Mouse (Mus musculus): Measurements from ENCODE around the gene Fn1. TPM values are rescaled to one million over a fixed set of nuclear protein-coding genes. Genes with fewer than 3 reads are reported as not detected.

Gene Fn1
- polyA plus RNA-seq, 1 experiment from 2014 or later = 183 TPM

DNA sequence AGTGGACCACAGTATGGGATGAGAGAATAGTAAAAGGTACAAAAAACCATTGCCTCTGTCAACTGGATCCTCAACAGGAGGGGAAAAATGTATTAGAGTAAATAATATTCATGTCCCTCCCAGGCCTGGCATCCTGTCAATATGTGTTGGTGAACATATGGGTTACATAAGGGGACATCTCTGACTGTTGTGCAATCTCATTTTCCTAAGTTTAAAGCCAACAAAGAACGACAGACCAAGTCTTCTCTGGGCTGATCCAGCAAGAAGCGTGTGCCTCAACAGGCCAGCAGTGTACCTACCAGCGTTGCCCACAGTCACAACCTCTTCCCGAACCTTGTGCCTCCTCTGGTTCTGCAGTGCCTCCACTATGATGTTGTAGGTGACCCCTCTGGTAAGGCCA, 57.6 kb downstream of the Fn1 start:
- H3K36me3 ChIP-seq (ENCODE audit: control insufficient read depth, insufficient read depth, low read length) = peaks cover 40% of the 10 kb centered on the region

DNA sequence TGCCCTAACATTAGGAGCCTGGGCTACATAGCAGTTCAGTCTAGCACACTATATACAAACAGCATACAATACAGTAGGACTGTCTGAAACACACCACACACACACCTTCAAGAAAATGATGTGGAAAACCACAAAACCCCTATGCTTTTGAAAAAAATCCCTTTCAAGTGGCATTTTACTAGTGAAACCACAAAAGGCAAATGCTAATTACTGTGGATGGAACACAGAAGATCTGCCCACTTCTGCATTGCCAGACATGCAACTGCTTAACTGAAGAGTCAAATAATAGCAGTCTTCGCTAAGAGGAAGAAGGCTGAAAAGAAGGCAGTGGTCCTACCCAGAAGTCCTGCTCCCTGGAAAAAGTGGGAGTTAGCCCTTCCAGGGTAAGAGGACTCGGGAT, 58.7 kb downstream of the Fn1 start:
- WGBS = 80% methylated on average over 2 of the region's 2 CpGs
- H3K9ac ChIP-seq (ENCODE audit: low read length) = no peak overlapping the region
- no peak overlapping the region for H3K27ac ChIP-seq (ENCODE audit: low read length)
- H3K9me3 ChIP-seq (replicated peaks; ENCODE audit: control insufficient read depth, low read length) = no peaks in the 10 kb centered on the region
- H3K4me1 ChIP-seq (ENCODE audit: control insufficient read depth, insufficient read depth, low read length) = no peaks in the 10 kb centered on the region
- no peak for ATAC-seq (ENCODE audit: insufficient read depth, low FRiP score)
- no peak overlapping the region for H3K4me2 ChIP-seq (ENCODE audit: low read depth, low read length)
- H3K27me3 ChIP-seq (ENCODE audit: control insufficient read depth, insufficient read depth, low read length) = no peaks in the 10 kb centered on the region
- peaks cover 44% of the 10 kb centered on the region for H3K36me3 ChIP-seq (ENCODE audit: control insufficient read depth, insufficient read depth, low read length)
- H3K4me3 ChIP-seq (replicated peaks; ENCODE audit: low read length) = no peak overlapping the region

More for the DNA sequence above, 57.6 kb downstream of the Fn1 start:
- H3K27me3 ChIP-seq (ENCODE audit: control insufficient read depth, insufficient read depth, low read length) = no peaks in the 10 kb centered on the region
- 91% methylated on average over 4 of the region's 4 CpGs for WGBS
- no peak overlapping the region for H3K4me2 ChIP-seq (ENCODE audit: low read depth, low read length)
- no peak overlapping the region for H3K27ac ChIP-seq (ENCODE audit: low read length)
- no peak overlapping the region for H3K4me3 ChIP-seq (replicated peaks; ENCODE audit: low read length)
- no peaks in the 10 kb centered on the region for H3K4me1 ChIP-seq (ENCODE audit: control insufficient read depth, insufficient read depth, low read length)
- H3K9ac ChIP-seq (ENCODE audit: low read length) = no peak overlapping the region
- no peak for ATAC-seq (ENCODE audit: insufficient read depth, low FRiP score)
- no peaks in the 10 kb centered on the region for H3K9me3 ChIP-seq (replicated peaks; ENCODE audit: control insufficient read depth, low read length)

DNA sequence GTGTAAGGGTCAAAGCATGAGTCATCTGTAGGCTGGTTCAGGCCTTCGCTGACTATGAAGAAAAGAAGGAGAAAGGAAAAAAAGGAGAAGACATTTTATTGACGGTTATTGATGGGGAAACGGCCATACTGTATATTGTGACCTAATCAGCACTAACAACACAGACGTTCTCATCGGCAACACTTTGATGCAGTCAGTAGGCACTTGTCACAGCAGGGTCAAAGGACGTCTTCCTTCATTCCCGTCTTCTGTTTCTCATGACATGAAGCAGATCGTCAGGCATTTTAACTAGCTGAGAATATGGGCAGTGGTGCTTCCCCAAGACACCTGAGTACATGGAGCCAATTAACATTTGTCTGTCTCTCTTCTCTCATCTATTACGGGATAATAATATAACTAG, 59.8 kb downstream of the Fn1 start:
- H3K4me3 ChIP-seq (replicated peaks; ENCODE audit: low read length) = no peak overlapping the region
- no peak overlapping the region for H3K27ac ChIP-seq (ENCODE audit: low read length)
- no peaks in the 10 kb centered on the region for H3K4me1 ChIP-seq (ENCODE audit: control insufficient read depth, insufficient read depth, low read length)
- no peak overlapping the region for H3K9ac ChIP-seq (ENCODE audit: low read length)
- peaks cover 43% of the 10 kb centered on the region for H3K36me3 ChIP-seq (ENCODE audit: control insufficient read depth, insufficient read depth, low read length)
- ATAC-seq (ENCODE audit: insufficient read depth, low FRiP score) = no peak
- H3K27me3 ChIP-seq (ENCODE audit: control insufficient read depth, insufficient read depth, low read length) = no peaks in the 10 kb centered on the region
- 93% methylated on average over 9 of the region's 9 CpGs for WGBS
- no peak overlapping the region for H3K4me2 ChIP-seq (ENCODE audit: low read depth, low read length)
- H3K9me3 ChIP-seq (replicated peaks; ENCODE audit: control insufficient read depth, low read length) = no peaks in the 10 kb centered on the region

DNA sequence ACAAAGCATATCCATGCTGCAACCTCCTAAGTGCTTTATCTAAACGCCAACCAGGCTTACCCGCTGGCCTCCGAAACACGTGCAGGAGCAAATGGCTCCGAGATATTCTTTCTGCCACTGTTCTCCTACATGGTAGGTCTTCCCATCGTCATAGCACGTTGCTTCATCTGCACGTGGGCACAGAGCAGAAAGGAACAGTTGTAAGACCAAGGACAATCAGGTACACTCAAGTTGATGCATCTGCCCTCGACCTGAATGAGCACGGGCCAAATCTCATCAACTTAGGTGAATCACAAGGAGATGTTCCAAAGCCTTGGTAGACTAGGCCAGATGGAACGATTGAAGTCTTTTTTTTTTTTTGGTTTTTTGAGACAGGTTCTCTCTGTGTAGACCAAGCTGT, 63.0 kb downstream of the Fn1 start:
- WGBS = 94% methylated on average over 11 of the region's 11 CpGs
- H3K27me3 ChIP-seq (ENCODE audit: control insufficient read depth, insufficient read depth, low read length) = no peaks in the 10 kb centered on the region
- H3K9ac ChIP-seq (ENCODE audit: low read length) = no peak overlapping the region
- H3K9me3 ChIP-seq (replicated peaks; ENCODE audit: control insufficient read depth, low read length) = no peaks in the 10 kb centered on the region
- no peak overlapping the region for H3K4me3 ChIP-seq (replicated peaks; ENCODE audit: low read length)
- H3K4me1 ChIP-seq (ENCODE audit: control insufficient read depth, insufficient read depth, low read length) = no peaks in the 10 kb centered on the region
- H3K4me2 ChIP-seq (ENCODE audit: low read depth, low read length) = no peak overlapping the region
- H3K27ac ChIP-seq (ENCODE audit: low read length) = no peak overlapping the region
- peaks cover 32% of the 10 kb centered on the region for H3K36me3 ChIP-seq (ENCODE audit: control insufficient read depth, insufficient read depth, low read length)
- no peak for ATAC-seq (ENCODE audit: insufficient read depth, low FRiP score)

DNA sequence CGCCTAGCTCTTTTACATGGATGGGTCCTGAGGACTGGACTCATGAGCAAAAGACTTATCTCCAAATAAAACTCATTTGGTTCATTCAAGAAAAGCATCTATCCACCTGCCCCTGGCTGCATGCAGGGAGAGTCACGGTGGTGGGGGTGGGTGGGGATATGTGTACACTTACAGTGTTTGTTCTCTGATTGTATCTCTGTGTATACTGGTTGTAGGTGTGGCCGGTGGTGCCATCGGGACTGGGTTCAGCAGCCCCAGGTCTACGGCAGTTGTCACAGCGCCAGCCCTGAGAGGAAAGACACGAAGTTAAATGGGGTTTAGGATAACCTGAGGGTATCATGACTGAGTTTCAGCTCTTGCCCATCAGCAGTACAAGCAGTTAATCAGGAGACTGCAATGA, 66.3 kb downstream of the Fn1 start:
- Histone ChIP-seq H3K9me3 (replicated peaks; ENCODE audit: control insufficient read depth, low read length) (no peaks in the 10 kb centered on the region), H3K4me1 (ENCODE audit: control insufficient read depth, insufficient read depth, low read length) (no peaks in the 10 kb centered on the region), H3K27ac (ENCODE audit: low read length) (no peak overlapping the region), H3K27me3 (ENCODE audit: control insufficient read depth, insufficient read depth, low read length) (no peaks in the 10 kb centered on the region), H3K9ac (ENCODE audit: low read length) (no peak overlapping the region), H3K4me3 (replicated peaks; ENCODE audit: low read length) (no peak overlapping the region), H3K4me2 (ENCODE audit: low read depth, low read length) (no peak overlapping the region), H3K36me3 (ENCODE audit: control insufficient read depth, insufficient read depth, low read length) (peaks cover 20% of the 10 kb centered on the region)
- WGBS = 65% methylated on average over 7 of the region's 7 CpGs
- peak; percentile 73; the same call in 1 of the 2 replicates for ATAC-seq (ENCODE audit: insufficient read depth, low FRiP score)

- Histone ChIP-seq H3K36me3 (ENCODE audit: control insufficient read depth, insufficient read depth, low read length) (no peaks in the 10 kb centered on the region; the same call in 1 of the 2 replicates), H3K9ac (ENCODE audit: low read length) (no peak overlapping the region), H3K4me3 (replicated peaks; ENCODE audit: low read length) (no peak overlapping the region), H3K27ac (ENCODE audit: low read length) (no peak overlapping the region), H3K4me2 (ENCODE audit: low read depth, low read length) (no peak overlapping the region), H3K27me3 (ENCODE audit: control insufficient read depth, insufficient read depth, low read length) (no peaks in the 10 kb centered on the region), H3K9me3 (replicated peaks; ENCODE audit: control insufficient read depth, low read length) (no peaks in the 10 kb centered on the region), H3K4me1 (ENCODE audit: control insufficient read depth, insufficient read depth, low read length) (no peaks in the 10 kb centered on the region)
- no peak for ATAC-seq (ENCODE audit: insufficient read depth, low FRiP score)
- 84% methylated on average over 7 of the region's 7 CpGs for WGBS
These were observed 69.1 kb downstream of the Fn1 start for GRCm38 (mm10) chr1:71583900-71584299.

- no peaks in the 10 kb centered on the region for H3K9me3 ChIP-seq (replicated peaks; ENCODE audit: control insufficient read depth, low read length)
- no peaks in the 10 kb centered on the region for H3K27me3 ChIP-seq (ENCODE audit: control insufficient read depth, insufficient read depth, low read length)
- H3K36me3 ChIP-seq (ENCODE audit: control insufficient read depth, insufficient read depth, low read length) = peaks cover 3% of the 10 kb centered on the region; the same call in 1 of the 2 replicates
- WGBS = 94% methylated on average over 8 of the region's 8 CpGs
- H3K9ac ChIP-seq (ENCODE audit: low read length) = no peak overlapping the region
- H3K4me3 ChIP-seq (replicated peaks; ENCODE audit: low read length) = no peak overlapping the region
- H3K4me2 ChIP-seq (ENCODE audit: low read depth, low read length) = no peak overlapping the region
- H3K4me1 ChIP-seq (ENCODE audit: control insufficient read depth, insufficient read depth, low read length) = no peaks in the 10 kb centered on the region
- ATAC-seq (ENCODE audit: insufficient read depth, low FRiP score) = no peak
- H3K27ac ChIP-seq (ENCODE audit: low read length) = no peak overlapping the region
These were observed 69.7 kb downstream of the Fn1 start for GRCm38 (mm10) chr1:71583302-71583701.

DNA sequence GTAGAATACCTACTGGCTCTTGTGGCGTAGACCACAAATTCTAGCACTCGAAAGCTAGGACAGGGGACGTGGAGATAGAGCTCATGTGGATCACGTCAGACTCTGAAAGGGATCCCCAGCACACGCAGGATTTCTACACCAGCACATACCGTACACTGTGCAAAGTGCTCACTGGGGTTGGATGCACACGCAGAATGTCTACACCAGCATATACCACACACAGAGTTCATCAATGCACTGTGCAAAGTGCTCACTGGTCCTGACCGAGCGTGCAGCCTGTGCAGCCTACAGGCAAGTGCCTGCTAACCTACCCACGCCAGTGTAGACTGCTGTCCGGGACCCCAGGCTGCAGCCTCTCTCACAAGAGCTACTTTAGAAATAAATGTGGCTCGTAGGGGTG, 72.6 kb downstream of the Fn1 start:
- Histone ChIP-seq H3K9me3 (replicated peaks; ENCODE audit: control insufficient read depth, low read length) (no peaks in the 10 kb centered on the region), H3K4me2 (ENCODE audit: low read depth, low read length) (no peak overlapping the region), H3K36me3 (ENCODE audit: control insufficient read depth, insufficient read depth, low read length) (peaks cover 28% of the 10 kb centered on the region), H3K4me1 (ENCODE audit: control insufficient read depth, insufficient read depth, low read length) (no peaks in the 10 kb centered on the region), H3K4me3 (replicated peaks; ENCODE audit: low read length) (no peak overlapping the region), H3K9ac (ENCODE audit: low read length) (no peak overlapping the region), H3K27me3 (ENCODE audit: control insufficient read depth, insufficient read depth, low read length) (no peaks in the 10 kb centered on the region), H3K27ac (ENCODE audit: low read length) (no peak overlapping the region)
- no peak for ATAC-seq (ENCODE audit: insufficient read depth, low FRiP score)
- WGBS = 91% methylated on average over 12 of the region's 12 CpGs

DNA sequence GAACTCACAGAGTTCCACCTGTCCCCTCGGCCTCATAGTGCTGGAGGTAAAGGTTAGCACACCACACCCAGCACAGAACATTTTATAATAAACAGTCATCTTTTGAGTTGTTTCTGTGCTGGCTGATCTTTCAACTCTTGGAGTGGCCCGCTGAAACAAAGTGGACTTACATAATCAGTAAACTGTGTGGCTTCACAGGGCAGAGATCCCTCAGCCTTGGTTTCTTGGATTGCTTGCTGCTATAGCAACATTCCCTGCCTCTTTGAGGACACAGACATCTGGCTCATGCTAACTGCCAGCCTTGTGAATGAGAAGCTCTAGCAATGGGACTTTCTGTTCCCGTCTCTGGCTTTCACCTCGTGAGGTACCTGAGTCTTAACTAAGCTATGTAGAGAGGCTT, 73.5 kb downstream of the Fn1 start:
- WGBS = 85% methylated on average over 4 of the region's 4 CpGs
- H3K4me1 ChIP-seq (ENCODE audit: control insufficient read depth, insufficient read depth, low read length) = no peaks in the 10 kb centered on the region
- ATAC-seq (ENCODE audit: insufficient read depth, low FRiP score) = no peak
- H3K9me3 ChIP-seq (replicated peaks; ENCODE audit: control insufficient read depth, low read length) = no peaks in the 10 kb centered on the region
- H3K27me3 ChIP-seq (ENCODE audit: control insufficient read depth, insufficient read depth, low read length) = no peaks in the 10 kb centered on the region
- no peak overlapping the region for H3K27ac ChIP-seq (ENCODE audit: low read length)
- no peak overlapping the region for H3K9ac ChIP-seq (ENCODE audit: low read length)
- H3K36me3 ChIP-seq (ENCODE audit: control insufficient read depth, insufficient read depth, low read length) = peaks cover 28% of the 10 kb centered on the region
- H3K4me3 ChIP-seq (replicated peaks; ENCODE audit: low read length) = no peak overlapping the region
- no peak overlapping the region for H3K4me2 ChIP-seq (ENCODE audit: low read depth, low read length)

GRCm38 (mm10) chr1:71576837-71577236, 76.2 kb downstream of the Fn1 start:
- Histone ChIP-seq H3K9me3 (replicated peaks; ENCODE audit: control insufficient read depth, low read length) (no peaks in the 10 kb centered on the region), H3K4me2 (ENCODE audit: low read depth, low read length) (no peak overlapping the region), H3K36me3 (ENCODE audit: control insufficient read depth, insufficient read depth, low read length) (peaks cover 36% of the 10 kb centered on the region), H3K27me3 (ENCODE audit: control insufficient read depth, insufficient read depth, low read length) (no peaks in the 10 kb centered on the region), H3K27ac (ENCODE audit: low read length) (no peak overlapping the region), H3K4me3 (replicated peaks; ENCODE audit: low read length) (no peak overlapping the region), H3K9ac (ENCODE audit: low read length) (no peak overlapping the region), H3K4me1 (ENCODE audit: control insufficient read depth, insufficient read depth, low read length) (no peaks in the 10 kb centered on the region)
- 91% methylated on average over 6 of the region's 6 CpGs for WGBS
- ATAC-seq (ENCODE audit: insufficient read depth, low FRiP score) = no peak
